Mouse (Mus musculus) bone marrow, adult 2 months (tissue): ENCODE results near the gene 2410004B18Rik.

Experiments used
- CTCF ChIP-seq: fragments of 200-500 bp; IDR thresholded peaks from 2 replicates; pipeline ENCODE4 v1.5.1; 2011; ENCODE audit warnings: low read length, control low read depth; ENCODE audit not compliant: control insufficient read depth, insufficient read depth
- POLR2A ChIP-seq: fragments of 200-500 bp; IDR thresholded peaks from 2 replicates; pipeline ENCODE4 v1.6.1; 2011; ENCODE audit warnings: low read depth, mild to moderate bottlenecking, control low read depth, low read length, borderline replicate concordance; ENCODE audit not compliant: control insufficient read depth

DNA sequence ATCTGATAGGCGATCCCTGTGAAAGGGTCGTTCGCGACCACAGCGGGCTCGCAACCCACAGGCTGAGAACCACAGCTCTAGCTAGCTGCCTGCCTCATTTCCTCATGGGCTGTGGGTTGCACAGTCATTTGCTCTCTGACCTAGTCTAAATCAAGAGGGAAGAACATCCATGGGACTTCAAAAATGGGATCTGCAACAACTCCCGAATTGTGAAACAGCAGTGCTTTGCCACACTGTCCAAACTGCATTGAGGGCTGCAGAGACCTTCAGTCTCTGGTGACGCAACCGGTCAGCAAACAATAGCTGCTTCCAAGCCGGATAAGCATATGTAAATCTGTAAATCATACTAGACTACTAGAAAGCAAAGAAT is 26.2 kb downstream of the 2410004B18Rik start:
- TF ChIP-seq CTCF (no peak), POLR2A (no peak)
